Mouse (Mus musculus) ES-E14 (cell line): ENCODE results near the gene Tns1. TPM values are rescaled to one million over a fixed set of nuclear protein-coding genes. Genes with fewer than 3 reads are reported as not detected.

Source experiments
- DNase-seq: peaks from one replicate; pipeline ENCODE4 v3.0.0-alpha.2; 2013; ENCODE audit warnings: low read depth, low spot score
- H3K27ac ChIP-seq: 2 replicates; pipeline ENCODE4 v1.5.1; 2012; ENCODE audit warnings: low read depth, mild to moderate bottlenecking, low read length, moderate library complexity, mixed read lengths; ENCODE audit not compliant: poor library complexity, insufficient read depth, severe bottlenecking
- H3K36me3 ChIP-seq: 2 replicates; pipeline ENCODE4 v1.6.1; 2012; ENCODE audit warnings: mild to moderate bottlenecking, low read length, moderate library complexity, mixed read lengths; ENCODE audit not compliant: control insufficient read depth, poor library complexity, insufficient read depth, severe bottlenecking
- H3K4me1 ChIP-seq, 2 experiments: fragments of 150-350 bp in 1 of 2; sonication (generic) in 1 of 2; 2 replicates each; pipeline ENCODE4 v1.6.1; 2012; ENCODE audit warnings: low read length in 2 of 2, mild to moderate bottlenecking in 1 of 2, mixed read lengths in 1 of 2; ENCODE audit not compliant: control insufficient read depth in 2 of 2, insufficient read depth in 2 of 2, poor library complexity in 1 of 2
- H3K4me3 ChIP-seq, 2 experiments: fragments of 150-350 bp in 1 of 2; sonication (generic) in 1 of 2; 2 replicates each; pipeline ENCODE4 v1.5.1; 2012; ENCODE audit warnings: low read length in 2 of 2, low read depth in 1 of 2, mild to moderate bottlenecking in 1 of 2, mixed read lengths in 1 of 2; ENCODE audit not compliant: insufficient read depth in 1 of 2, poor library complexity in 1 of 2, severe bottlenecking in 1 of 2
- H3K9ac ChIP-seq: 2 replicates; pipeline ENCODE4 v1.6.1; 2012; ENCODE audit warnings: low read depth, mild to moderate bottlenecking, low read length, mixed read lengths; ENCODE audit not compliant: poor library complexity, insufficient read depth, severe bottlenecking
- H3K9me3 ChIP-seq: fragments of 150-350 bp; sonication (generic); 2 replicates; pipeline ENCODE4 v1.6.1; 2012; ENCODE audit warnings: low read depth, mild to moderate bottlenecking, low read length; ENCODE audit not compliant: control insufficient read depth, insufficient read depth
- CHD2 ChIP-seq: IDR thresholded peaks from 2 replicates; pipeline ENCODE4 v1.6.1; 2014; ENCODE audit warnings: mild to moderate bottlenecking, low read depth, low read length, inconsistent platforms
- HCFC1 ChIP-seq: IDR thresholded peaks from 2 replicates; pipeline ENCODE4 v1.6.1; 2012; ENCODE audit warnings: low read length, inconsistent platforms, borderline replicate concordance; ENCODE audit not compliant: insufficient read depth
- MAFK ChIP-seq: IDR thresholded peaks from 2 replicates; pipeline ENCODE4 v1.6.1; 2014; ENCODE audit warnings: mild to moderate bottlenecking, low read depth, low read length, inconsistent platforms; ENCODE audit not compliant: insufficient read depth
- ZC3H11A ChIP-seq: IDR thresholded peaks from 2 replicates; pipeline ENCODE4 v1.6.1; 2012; ENCODE audit warnings: low read depth, mild to moderate bottlenecking, inconsistent platforms, low read length, borderline replicate concordance
- ZNF384 ChIP-seq: IDR thresholded peaks from 2 replicates; pipeline ENCODE4 v1.6.1; 2012; ENCODE audit warnings: low read depth, low read length, inconsistent platforms
- in situ Hi-C, 2 experiments: fragments of 600-800 bp; cut with MboI; formaldehyde crosslinking; loops; one replicate each; pipeline ENCODE4 v1.15.1; 2025; ENCODE audit warnings: low sequenced_read_pairs in 2 of 2, inconsistent platforms in 1 of 2; ENCODE audit not compliant: unreplicated experiment in 2 of 2
- total RNA-seq: library from RNA; depleted of rRNA; stranded (reverse); fragments of 300-350 nt; gene quantifications from 2 replicates; pipeline ENCODE4 v1.2.3, GENCODE M21; 2012

The Tns1 gene
- total RNA-seq, 1 experiment = 9.5 TPM

- in situ Hi-C loops = no loop called here
- no peak for DNase-seq
- H3K4me1 ChIP-seq = peaks cover 0 to 25% of the 10 kb centered on the region in 2 experiments; a peak in 3 of 4 replicates
- TF ChIP-seq ZNF384 = no peak
- no peak for TF ChIP-seq HCFC1
- no peak for TF ChIP-seq CHD2
- no peak for TF ChIP-seq MAFK
- no peak for TF ChIP-seq ZC3H11A
- H3K27ac ChIP-seq = no peak overlapping the region
- no peaks in the 10 kb centered on the region for H3K36me3 ChIP-seq
- H3K9ac ChIP-seq = no peak overlapping the region
- H3K4me3 ChIP-seq = no peak overlapping the region
- no peaks in the 10 kb centered on the region for H3K9me3 ChIP-seq
These were observed 92.3 kb downstream of the Tns1 start for GRCm38 (mm10) chr1:74031771-74032609.

- peaks cover 0 to 23% of the 10 kb centered on the region in 2 experiments; a peak in 3 of 4 replicates for H3K4me1 ChIP-seq
- H3K9ac ChIP-seq = no peak overlapping the region
- DNase-seq = peak; percentile 54
- no peaks in the 10 kb centered on the region for H3K36me3 ChIP-seq
- H3K27ac ChIP-seq = no peak overlapping the region
- no peak overlapping the region for H3K4me3 ChIP-seq
- no peaks in the 10 kb centered on the region for H3K9me3 ChIP-seq
- TF ChIP-seq HCFC1 (no peak), ZNF384 (no peak), ZC3H11A (no peak), MAFK (no peak), CHD2 (no peak)
- in situ Hi-C loops = no loop called here
These were observed 93.3 kb downstream of the Tns1 start for GRCm38 (mm10) chr1:74030901-74031360.

DNA sequence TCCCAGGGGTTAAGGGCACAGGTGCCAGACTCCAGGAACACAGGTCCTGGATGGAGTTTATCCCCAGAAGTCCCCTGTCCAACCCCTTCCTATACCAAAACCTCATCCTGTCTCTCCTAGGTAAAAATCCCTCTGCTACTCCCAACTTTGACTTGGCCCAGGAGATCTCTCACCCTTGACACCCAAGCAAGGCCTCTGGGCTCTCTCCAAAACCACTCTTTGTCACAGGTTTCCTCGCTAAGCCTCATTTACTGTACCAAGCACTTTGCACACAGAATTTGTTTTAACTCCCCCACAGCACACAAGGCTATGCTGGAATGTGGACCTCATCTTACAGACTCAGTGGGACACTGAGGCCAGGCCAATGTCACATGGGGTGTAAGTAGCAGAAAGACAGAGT is 94.0 kb downstream of the Tns1 start:
- H3K36me3 ChIP-seq = no peaks in the 10 kb centered on the region
- in situ Hi-C loops = no loop called here
- H3K27ac ChIP-seq = no peak overlapping the region
- TF ChIP-seq MAFK = no peak
- TF ChIP-seq HCFC1 = no peak
- TF ChIP-seq ZNF384 = no peak
- TF ChIP-seq CHD2 = no peak
- TF ChIP-seq ZC3H11A = no peak
- peaks cover 0 to 23% of the 10 kb centered on the region in 2 experiments; a peak in 3 of 4 replicates for H3K4me1 ChIP-seq
- H3K9me3 ChIP-seq = no peaks in the 10 kb centered on the region
- H3K4me3 ChIP-seq = no peak overlapping the region
- no peak for DNase-seq
- no peak overlapping the region for H3K9ac ChIP-seq

- H3K4me3 ChIP-seq = no peak overlapping the region
- peaks cover 0 to 23% of the 10 kb centered on the region in 2 experiments; a peak in 3 of 4 replicates for H3K4me1 ChIP-seq
- H3K36me3 ChIP-seq = no peaks in the 10 kb centered on the region
- DNase-seq = no peak
- H3K9ac ChIP-seq = no peak overlapping the region
- in situ Hi-C loops = no loop called here
- no peak overlapping the region for H3K27ac ChIP-seq
- TF ChIP-seq HCFC1 = no peak
- no peak for TF ChIP-seq ZC3H11A
- TF ChIP-seq MAFK = no peak
- no peaks in the 10 kb centered on the region for H3K9me3 ChIP-seq
These were observed 94.6 kb downstream of the Tns1 start for GRCm38 (mm10) chr1:74029669-74030068.

GRCm38 (mm10) chr1:74028881-74029266 is 95.4 kb downstream of the Tns1 start:
- no peak for DNase-seq
- Histone ChIP-seq H3K9me3 (no peaks in the 10 kb centered on the region), H3K9ac (no peak overlapping the region), H3K36me3 (no peaks in the 10 kb centered on the region), H3K4me1 (peaks cover 0 to 23% of the 10 kb centered on the region in 2 experiments; a peak in 3 of 4 replicates), H3K4me3 (no peak overlapping the region), H3K27ac (no peak overlapping the region)
- in situ Hi-C loops = no loop called here
- TF ChIP-seq HCFC1 (no peak), ZC3H11A (no peak), MAFK (no peak), ZNF384 (no peak), CHD2 (no peak)
